ENCODE assay signal across 7 mouse cellular contexts in genomic region chr17:35737743-35738142, GRCm38 (mm10). TPM values are rescaled to one million over a fixed set of nuclear protein-coding genes. Genes with fewer than 3 reads are reported as not detected.
DNase-seq lines count a peak whose midpoint lies in the region; ATAC-seq lines count a peak whose summit lies in the region.

No protein-coding gene starts in this region.

- no peaks in the 10 kb centered on the region for H3K36me3 ChIP-seq in intestine, embryonic 15.5 days
- H3K36me3 ChIP-seq in midbrain, embryonic 11.5 days (ENCODE audit: control insufficient read depth, insufficient read depth, low read length), result no peaks in the 10 kb centered on the region

- no peaks in the 10 kb centered on the region for H3K27me3 ChIP-seq in intestine, embryonic 15.5 days (replicated peaks)
- H3K27me3 ChIP-seq in midbrain, embryonic 11.5 days (ENCODE audit: control insufficient read depth, insufficient read depth, low read length), result no peaks in the 10 kb centered on the region; the same call in 1 of the 2 replicates

- peak; percentile 60 for ATAC-seq in intestine, embryonic 15.5 days
- ATAC-seq in midbrain, embryonic 11.5 days (ENCODE audit: low FRiP score), result peak; percentile 75

- intact Hi-C loops in gastrocnemius, postnatal 36 days (cut with DNase I), result loop anchor here (2.0 to 5.0 kb wide), 3 partner anchors 35 to 137 kb away; partner anchors contain the start of gene Ddr1
- intact Hi-C loops in left cerebral cortex, postnatal 14 days (cut with DNase I), result loop anchor here (2.0 to 5.0 kb wide), 4 partner anchors 40 to 155 kb away; no protein-coding TSS in a partner anchor

- H3K9ac ChIP-seq in intestine, embryonic 15.5 days, result 0 out of 2 replicates have a peak overlapping the region, but pooled peaks have one; percentile 33
- H3K9ac ChIP-seq in midbrain, embryonic 11.5 days (ENCODE audit: low read length), result peak overlapping the region; percentile 36; the same call in 1 of the 2 replicates

- peaks cover 7% of the 10 kb centered on the region for H3K4me1 ChIP-seq in intestine, embryonic 15.5 days (replicated peaks)
- H3K4me1 ChIP-seq in midbrain, embryonic 11.5 days (ENCODE audit: control insufficient read depth, insufficient read depth, low read length), result no peaks in the 10 kb centered on the region

- peak; percentile 78 to 79 for DNase-seq in adrenal gland, adult 18-20 months (ENCODE audit: low spot score in 2 of 2)
- peak; percentile 85 for DNase-seq in embryo, embryonic 11 days
- DNase-seq in gastrocnemius, postnatal 36 days, result peak; percentile 75 to 79
- peak; percentile 82 to 83 for DNase-seq in left cerebral cortex, postnatal 14 days (ENCODE audit: low spot score in 2 of 2)
- peak; percentile 98 for DNase-seq in midbrain, embryonic 11.5 days (ENCODE audit: low spot score, missing footprints)
- DNase-seq in skeletal muscle tissue, adult 2 months (ENCODE audit: low read depth, low spot score), result peak; percentile 84

- H3K27ac ChIP-seq in intestine, embryonic 15.5 days, result no peak overlapping the region
- no peak overlapping the region for H3K27ac ChIP-seq in midbrain, embryonic 11.5 days (ENCODE audit: low read depth, low read length)

- H3K4me3 ChIP-seq in intestine, embryonic 15.5 days (replicated peaks), result no peak overlapping the region
- H3K4me3 ChIP-seq in midbrain, embryonic 11.5 days (ENCODE audit: low read depth, low read length), result no peak overlapping the region

- H3K4me2 ChIP-seq in intestine, embryonic 15.5 days (replicated peaks), result peak overlapping the region; percentile 40; the same call in 1 of the 2 replicates
- H3K4me2 ChIP-seq in midbrain, embryonic 11.5 days, result no peak overlapping the region; the same call in 1 of the 2 replicates

- no peaks in the 10 kb centered on the region for H3K9me3 ChIP-seq in intestine, embryonic 15.5 days
- no peaks in the 10 kb centered on the region for H3K9me3 ChIP-seq in midbrain, embryonic 11.5 days (ENCODE audit: control insufficient read depth, low read length)

- 12% methylated on average over 12 of the region's 12 CpGs for WGBS in intestine, embryonic 15.5 days
- 10% methylated on average over 12 of the region's 12 CpGs for WGBS in midbrain, embryonic 11.5 days

RNA-seq across cellular contexts. Expression of gene Ddr1, which starts 33.3 kb away (rescaled TPM):
- 10 to 100 TPM; 33.5 to 44.1 TPM for total RNA-seq in adrenal gland, adult 18-20 months (2021)
- 10 to 100 TPM; 12.7 to 15.0 TPM for total RNA-seq in gastrocnemius, postnatal 36 days (2021)
- polyA plus RNA-seq in intestine, embryonic 15.5 days (2015; fragmentation: Nextera tagmentation; extraction: Ambion mirVana), result 54.0 and 54.2 TPM in 2 replicates
- total RNA-seq in left cerebral cortex, postnatal 14 days (2021), result 10 to 100 TPM; 46.1 to 52.8 TPM
- polyA plus RNA-seq in midbrain, embryonic 11.5 days (2014; fragmentation: Nextera tagmentation; extraction: Ambion mirVana), result 78.4 and 92.1 TPM in 2 replicates
